Mouse (Mus musculus): Measurements from ENCODE around the gene Syvn1.
"Not testable (repeated sequence)": the region's sequence is repeated elsewhere in the genome, so short reads cannot be mapped to it uniquely, and the experiment has no call there.

The Syvn1 gene

DNA sequence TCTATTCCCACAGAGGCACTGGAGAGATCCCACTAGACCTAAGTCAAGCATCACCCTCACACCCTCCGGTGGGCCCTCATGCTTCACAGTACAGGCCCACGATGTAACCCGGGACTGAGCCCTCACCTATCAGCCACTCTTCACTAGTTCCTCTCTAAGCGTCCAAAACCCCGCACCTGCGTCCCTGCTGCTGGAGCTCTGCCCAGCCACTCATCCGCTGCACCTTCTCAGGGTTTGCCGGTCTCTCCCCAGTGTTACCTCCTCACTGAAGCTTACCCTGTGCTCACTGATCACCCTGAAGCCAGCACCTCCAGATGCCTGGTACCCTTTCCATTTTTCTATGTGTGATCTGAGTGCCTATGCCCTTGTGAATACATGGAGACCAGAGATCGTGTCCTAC lies 4.1 kb upstream of the Syvn1 start:
- no peak for DNase-seq

DNA sequence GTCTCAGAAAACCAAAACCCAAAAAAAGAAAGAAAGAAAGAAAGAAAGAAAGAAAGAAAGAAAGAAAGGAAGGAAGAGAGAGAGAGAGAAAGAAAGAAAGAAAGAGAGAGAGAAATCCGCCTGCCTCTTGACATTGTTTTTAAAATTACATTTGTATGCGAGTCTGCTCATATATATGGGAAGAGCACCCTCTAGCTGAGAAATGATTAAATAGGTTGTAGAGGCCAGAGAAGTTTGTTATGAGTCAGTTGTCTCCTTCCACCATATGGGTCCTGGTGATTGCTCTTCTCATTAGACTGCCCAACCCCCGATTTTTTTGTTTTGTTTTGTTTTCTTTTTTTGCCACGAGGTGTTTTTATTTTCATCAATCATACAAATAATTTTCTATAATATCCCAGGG lies 2.3 kb upstream of the Syvn1 start:
- not testable (repeated sequence) for DNase-seq

DNA sequence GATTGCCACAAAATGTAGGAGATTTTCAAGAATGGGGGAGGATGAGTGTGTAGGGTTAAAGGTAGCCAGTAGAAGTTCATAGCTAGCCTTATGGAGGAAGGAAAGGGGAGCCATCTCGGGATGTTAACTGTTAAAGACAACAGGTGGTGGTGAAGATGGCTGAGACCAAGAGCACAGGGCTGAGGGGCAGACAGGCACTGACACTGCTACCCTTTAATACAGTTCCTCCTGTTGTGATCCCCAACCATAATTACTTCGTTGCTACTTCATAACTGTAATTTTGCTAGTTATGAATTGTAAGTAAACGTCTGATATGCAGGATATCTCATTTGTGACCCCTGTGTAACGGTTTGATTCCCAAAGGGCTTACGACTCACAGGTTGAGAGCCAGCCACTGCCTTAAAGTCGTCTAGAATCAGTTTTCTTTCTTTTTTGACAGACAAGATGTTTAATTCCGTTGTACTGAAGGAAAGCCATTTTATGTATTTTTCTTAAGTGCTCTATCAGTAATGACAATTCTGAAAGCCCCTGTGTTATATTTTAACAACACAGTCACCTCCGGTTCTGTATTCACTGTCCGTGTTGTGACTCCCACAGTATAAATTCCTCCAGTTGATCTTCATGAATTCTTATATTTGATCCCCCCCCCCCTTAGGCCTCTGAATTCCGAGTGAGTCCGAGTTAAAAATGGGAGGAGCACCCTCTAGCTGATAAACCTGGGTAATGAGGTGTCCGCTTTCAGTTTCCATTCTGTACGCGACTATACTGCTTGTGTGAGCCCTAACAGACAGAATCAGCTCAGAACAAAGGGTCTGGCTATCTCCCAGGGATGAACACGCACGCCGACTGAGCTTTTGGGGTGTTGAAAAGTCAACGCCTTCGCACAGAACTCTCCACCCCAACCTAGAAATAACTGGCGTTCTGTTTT lies 746 bp upstream of the Syvn1 start:
- DNase-seq: no peak

- DNase-seq: no peak
Measured at GRCm38 (mm10) chr19:6047154-6047898, 950 bp downstream of the Syvn1 start.

- peak; percentile 93 for DNase-seq
Measured at GRCm38 (mm10) chr19:6047899-6048166, 1.5 kb downstream of the Syvn1 start.

DNA sequence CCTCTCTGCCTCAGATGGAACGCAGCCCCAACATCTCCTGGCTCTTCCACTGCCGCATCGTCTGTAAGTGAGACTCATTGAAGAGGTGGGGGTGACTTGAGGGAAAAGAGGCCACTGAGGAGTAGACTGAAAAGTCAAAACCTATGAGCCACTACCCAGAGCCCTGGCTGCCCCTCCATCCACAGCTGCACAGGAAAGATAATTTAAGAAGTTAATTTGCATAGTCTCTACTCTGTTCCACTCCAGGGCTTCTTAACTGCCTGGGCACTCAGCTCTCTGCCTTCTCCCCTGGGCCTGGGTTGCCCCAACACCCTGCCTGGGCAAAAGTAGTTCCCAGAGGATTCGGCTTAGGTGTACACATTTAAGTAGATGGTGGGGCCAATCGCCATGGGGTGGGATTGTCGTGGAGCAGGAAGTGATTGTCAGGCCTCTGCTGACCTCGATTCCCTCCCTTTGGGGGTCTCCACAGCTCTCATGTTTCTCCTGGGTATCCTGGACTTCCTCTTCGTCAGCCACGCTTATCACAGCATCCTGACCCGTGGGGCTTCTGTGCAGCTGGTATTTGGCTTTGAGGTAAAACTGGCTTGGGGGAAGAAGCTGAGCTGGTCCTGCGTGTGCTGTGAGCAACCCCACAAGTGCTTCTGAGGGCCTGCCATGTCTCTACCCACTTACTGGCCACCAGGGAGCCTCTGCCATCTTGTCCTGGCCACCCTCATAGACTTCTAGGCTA lies 2.5 kb downstream of the Syvn1 start:
- peak; percentile 90 for DNase-seq

DNA sequence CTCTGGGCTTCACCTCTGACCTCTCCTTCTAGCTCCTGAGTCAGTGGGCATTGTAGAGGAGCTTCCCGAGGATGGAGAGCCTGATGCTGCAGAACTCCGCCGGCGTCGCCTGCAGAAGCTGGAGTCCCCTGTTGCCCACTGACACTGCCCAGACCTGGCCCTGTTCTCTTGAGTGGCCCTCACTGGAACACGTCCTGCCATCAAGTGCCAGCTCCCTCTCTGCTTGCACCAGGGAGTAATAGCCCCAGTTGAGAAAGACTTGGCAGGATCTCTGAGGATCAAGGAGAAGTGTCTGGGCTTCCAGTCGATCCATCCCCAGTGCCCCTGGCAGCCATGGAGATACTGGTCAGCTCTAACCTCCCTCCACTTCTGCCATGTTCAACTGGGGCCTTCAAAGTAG lies 6.1 kb downstream of the Syvn1 start:
- DNase-seq: no peak

GRCm38 (mm10) chr19:6054296-6054695 lies 7.9 kb downstream of the Syvn1 start:
- peak; percentile 91 for DNase-seq

DNA sequence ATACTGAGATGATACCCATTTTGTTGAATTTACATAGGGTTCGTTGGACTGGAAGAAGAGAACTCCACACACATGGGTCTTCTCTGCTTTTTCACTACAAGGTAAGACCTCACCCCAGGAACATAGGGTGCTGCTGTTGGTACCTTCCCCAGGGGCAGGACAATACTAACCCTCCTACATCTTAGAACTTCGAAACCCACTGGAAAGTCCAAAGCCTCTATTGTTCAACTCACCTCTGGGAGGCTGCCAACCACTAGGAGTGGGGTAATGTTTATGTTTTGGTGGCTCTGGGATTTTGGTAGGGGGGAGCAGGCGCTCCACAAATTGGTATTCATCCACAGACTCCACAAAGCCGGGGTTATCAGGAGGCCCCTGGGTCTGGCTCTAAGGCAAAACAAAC lies 10.3 kb downstream of the Syvn1 start:
- peak; percentile 90 for DNase-seq

DNA sequence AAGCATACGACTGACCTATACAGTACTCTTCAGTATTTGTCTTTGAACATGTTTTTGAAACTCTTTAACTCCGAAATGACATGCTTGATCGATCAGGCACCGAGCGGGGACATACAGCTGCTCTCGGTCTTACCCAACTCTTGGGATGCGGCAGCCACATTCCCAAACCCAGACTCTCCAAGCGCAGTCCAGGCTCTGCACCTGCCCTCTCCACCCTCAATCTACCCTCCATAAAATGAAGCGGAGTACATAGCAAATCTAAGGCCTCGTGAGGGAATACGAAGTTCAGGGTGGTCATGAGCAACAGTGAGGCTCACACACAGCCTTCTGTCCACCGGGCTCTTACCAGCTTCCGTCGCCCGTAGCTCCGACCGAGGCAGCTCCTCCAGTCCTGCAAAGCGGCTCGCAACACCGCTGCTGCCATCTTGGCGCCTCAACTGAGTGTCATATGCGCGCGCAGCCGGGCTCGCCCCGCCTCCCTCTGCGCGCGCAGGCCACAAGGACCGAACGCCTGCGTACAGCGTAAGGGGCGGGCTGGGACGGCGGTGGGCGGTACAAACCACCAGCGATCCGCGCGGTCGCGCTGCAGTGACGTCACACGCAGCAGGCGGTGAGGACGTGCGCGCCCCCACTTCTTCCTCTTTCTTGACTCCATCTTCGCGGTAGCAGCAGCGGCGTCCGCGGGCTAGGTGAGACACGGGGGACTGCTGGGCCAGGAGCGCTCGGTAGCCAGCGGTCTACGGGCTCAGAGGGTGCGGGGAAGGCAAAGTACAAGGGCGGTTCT lies 11.1 kb downstream of the Syvn1 start, which contains the start of the genes Mrpl49 and Fau:
Gene Mrpl49 (minus strand): TSS at position 473 of the 784 bp plus-strand sequence.
Gene Fau (plus strand): TSS at position 532 of the 784 bp plus-strand sequence.
- DNase-seq: peak; percentile 100

- peak; percentile 90 for DNase-seq
Measured at GRCm38 (mm10) chr19:6058513-6058912, 12.1 kb downstream of the Syvn1 start.

GRCm38 (mm10) chr19:6058966-6059365 lies 12.6 kb downstream of the Syvn1 start:
- DNase-seq: peak; percentile 92

DNA sequence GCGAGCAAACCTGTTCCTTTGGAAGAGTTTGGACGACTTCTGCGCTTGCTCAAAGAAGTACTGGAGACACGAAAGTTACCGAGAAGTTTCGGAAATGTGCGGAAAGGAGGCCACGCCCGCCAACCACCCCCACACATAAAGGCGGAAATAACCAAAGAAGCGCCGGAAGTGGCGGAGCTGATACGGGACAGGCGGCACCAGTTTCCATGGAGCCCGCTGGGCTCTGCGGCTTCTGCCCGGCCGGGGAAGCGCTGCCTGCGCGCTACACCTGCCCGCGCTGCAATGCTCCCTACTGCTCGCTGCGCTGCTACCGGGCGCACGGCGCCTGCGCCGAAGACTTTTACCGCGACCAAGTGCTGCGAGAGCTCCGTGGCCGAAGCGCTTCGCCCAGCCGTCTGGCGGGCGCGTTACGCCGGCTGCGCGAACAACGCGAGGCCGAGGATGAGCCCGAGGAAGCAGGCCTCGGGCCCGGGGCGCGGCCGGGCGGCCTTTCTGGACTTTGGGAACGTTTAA lies 14.7 kb downstream of the Syvn1 start, which contains the start of gene Znhit2:
Gene Znhit2 (plus strand): TSS at position 172 of the 513 bp plus-strand sequence.
- DNase-seq: peak; percentile 99

DNA sequence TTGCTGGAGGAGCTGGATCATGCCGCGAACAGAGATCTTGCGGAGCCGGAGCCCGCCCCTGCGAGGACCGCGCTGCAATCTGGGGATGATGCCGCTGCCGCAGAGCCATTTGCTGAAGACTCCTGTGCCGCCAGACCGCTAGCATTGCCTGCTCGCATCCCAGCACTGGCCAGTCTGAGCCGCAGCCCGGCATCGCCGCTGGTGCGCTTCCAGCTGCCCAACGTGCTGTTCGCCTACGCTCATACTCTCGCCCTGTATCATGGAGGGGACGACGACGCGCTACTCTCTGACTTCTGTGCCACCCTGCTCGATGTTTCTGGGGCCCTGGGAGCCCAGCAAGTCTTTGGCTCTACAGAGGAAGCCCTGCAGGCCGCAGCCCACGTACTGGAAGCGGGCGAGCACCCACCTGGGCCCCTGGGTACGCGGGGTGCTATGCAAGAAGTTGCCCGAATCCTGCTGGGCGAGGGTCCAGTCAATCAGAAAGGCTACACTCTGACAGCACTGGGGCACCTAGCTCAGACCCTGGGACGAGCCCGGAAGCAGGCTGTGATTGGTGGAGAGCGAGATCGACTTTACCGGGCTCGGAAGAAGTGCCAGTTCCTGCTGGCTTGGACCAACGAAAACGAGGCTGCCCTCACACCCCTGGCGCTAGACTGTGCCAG lies 15.4 kb downstream of the Syvn1 start:
- DNase-seq: peak; percentile 96

DNA sequence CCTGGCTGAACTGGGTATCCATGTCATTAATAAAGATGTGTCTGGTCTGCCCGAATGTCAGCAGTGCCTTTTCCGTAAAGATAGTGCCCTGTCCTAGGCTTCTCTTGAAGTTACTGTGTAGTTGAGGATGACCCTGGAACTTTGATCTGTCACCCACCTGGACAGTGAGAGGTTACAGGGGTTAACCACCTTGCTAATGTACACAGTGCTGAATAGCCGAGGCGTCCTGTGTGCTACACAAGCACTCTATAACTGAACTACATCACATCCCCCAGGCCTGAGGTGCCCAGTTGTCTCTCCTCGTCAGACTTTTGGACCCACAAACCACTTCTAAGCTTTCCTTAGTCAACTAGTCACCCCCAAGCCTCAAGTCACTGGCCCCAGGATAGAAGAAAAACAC lies 16.0 kb downstream of the Syvn1 start:
- DNase-seq: peak; percentile 90

DNA sequence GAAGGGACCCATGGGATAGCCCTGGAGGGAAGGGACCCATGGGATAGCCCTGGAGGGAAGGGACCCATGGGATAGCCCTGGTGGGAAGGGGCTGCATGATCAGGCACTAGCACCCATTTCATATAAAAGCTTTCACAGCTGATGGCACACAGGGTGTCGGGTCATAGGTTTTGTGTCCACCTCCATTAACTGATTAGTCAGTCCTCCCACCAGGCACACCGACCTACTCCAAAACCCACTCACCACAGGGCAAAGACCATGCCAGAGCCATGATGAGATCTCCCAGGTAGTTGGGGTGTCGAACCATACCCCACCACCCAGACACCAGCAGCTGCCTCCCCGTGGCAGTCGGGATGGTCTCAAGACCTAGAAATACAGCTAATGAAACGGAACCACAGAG lies 16.7 kb downstream of the Syvn1 start:
- DNase-seq: peak; percentile 92

DNA sequence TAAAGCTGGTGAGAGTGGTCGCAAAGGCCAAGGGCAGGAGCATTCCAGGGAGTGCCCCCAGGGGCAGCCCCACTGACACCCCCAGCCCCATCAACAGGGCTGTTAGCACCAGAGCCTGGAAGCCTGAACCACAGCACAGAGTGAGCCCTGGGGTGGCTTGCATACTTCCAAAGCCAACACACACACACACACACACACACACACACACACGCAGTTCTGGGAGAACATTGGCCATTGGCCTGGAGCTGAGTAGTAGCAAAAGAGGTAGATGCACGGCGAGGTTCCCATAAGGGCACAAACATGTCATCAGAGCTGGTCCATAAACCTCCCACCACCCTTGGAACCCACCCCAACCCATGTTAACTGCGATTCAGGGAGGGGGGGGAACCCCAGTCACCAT lies 20.2 kb downstream of the Syvn1 start:
- DNase-seq: no peak

DNA sequence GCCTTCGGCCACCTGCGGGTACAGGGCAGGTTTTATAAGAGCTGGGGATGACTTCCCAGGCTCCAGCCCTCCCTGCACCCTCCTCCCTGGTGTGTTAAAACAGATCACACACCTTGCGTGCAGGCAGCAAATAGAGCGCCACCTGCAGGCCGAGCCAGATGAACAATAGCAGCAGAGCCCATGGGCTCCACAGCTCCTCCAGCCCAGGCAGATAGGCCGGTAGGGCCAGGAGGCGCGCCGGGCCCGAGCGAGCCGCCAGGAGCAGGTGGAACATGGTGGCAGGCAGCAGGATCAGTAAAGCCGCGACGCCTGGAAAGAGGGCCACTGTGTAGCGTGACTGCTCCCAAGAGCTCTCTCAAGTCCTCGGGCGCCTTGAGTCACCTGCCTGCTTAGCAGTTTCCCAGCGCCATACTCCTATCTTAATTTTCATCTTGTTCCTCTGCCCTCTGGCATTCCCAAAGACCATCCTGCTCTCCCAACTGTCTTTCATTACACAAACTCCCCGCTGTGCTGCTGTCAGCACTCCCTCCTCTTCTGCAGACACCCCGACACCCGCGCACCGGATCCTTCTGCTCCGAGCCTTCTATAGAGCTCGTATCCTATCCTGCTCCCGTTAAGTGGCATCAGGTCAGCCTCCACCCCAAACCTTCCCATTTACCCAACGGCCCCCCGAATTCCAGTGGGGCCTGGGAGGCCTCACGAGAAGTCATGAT lies 20.8 kb downstream of the Syvn1 start:
- DNase-seq: peak; percentile 96

DNA sequence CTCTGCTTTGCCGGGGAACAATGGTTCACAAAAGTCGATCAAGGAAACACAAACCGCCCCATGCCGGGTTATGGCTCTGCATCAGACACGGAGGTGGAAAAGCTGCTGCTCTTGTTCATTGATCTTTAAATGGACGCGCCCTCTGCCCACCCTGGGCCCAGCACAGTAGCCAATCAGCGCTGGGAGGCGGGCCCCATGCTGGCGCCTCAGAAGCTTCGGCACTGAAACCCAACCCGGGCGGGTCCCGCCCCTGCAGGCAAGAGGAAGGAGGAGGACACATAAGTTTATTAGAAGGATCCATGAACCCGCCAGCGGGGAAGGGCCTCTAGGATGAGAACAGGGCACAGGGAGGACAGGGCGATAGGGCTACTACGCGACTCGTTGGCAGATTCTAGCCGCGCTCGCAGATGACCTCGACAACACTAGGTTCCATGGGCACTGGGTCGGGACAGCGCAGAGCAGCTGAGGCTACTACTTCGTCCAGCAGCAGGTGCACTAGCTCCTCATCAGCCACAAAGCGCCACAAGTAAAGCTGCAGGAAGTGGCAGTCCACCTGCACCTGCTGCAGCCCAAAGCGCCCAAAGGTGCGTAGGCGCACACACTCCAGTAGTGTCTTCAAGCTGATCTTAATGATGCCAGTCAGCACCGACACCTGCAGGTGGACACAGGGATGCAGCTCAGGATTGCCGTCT lies 21.5 kb downstream of the Syvn1 start, which contains the start of gene Tm7sf2:
Gene Tm7sf2 (minus strand): TSS at position 650 of the 692 bp plus-strand sequence.
- DNase-seq: peak; percentile 99

- DNase-seq: no peak
Measured at GRCm38 (mm10) chr19:6068951-6069350, 22.6 kb downstream of the Syvn1 start.

Data from heart, adult 11 months (tissue).